Mouse (Mus musculus): ENCODE measurements at regions not wholly inside any gene's neighbourhood (a gene's known extent, or its start where the extent isn't known, plus 50 kb on each side); places are given as distances from the start of the nearest gene placed in this dataset.

- no peak for DNase-seq
Measured at GRCm38 (mm10) chr7:111420698-111421097, 337.9 kb upstream of the Eif4g2 start.

GRCm38 (mm10) chr7:111417735-111418134, 334.9 kb upstream of the Eif4g2 start:
- DNase-seq: no peak

- DNase-seq: no peak
Measured at GRCm38 (mm10) chr7:111416061-111416460, 333.2 kb upstream of the Eif4g2 start.

GRCm38 (mm10) chr7:111413745-111414144, 330.9 kb upstream of the Eif4g2 start:
- no peak for DNase-seq

- no peak for DNase-seq
Measured at GRCm38 (mm10) chr7:111412957-111413356, 330.1 kb upstream of the Eif4g2 start.

- DNase-seq: no peak
Measured at GRCm38 (mm10) chr7:111411386-111411960, 328.6 kb upstream of the Eif4g2 start.

GRCm38 (mm10) chr7:111395972-111396371, 313.1 kb upstream of the Eif4g2 start:
- no peak for DNase-seq

- no peak for DNase-seq
Measured at GRCm38 (mm10) chr7:111395111-111395510, 312.3 kb upstream of the Eif4g2 start.

- no peak for DNase-seq
Measured at GRCm38 (mm10) chr7:111393846-111394245, 311.0 kb upstream of the Eif4g2 start.

- no peak for DNase-seq
Measured at GRCm38 (mm10) chr7:111389690-111390089, 306.9 kb upstream of the Eif4g2 start.

- no peak for DNase-seq
Measured at GRCm38 (mm10) chr7:111374534-111374933, 291.7 kb upstream of the Eif4g2 start.

- DNase-seq: no peak
Measured at GRCm38 (mm10) chr7:111373380-111374173, 290.7 kb upstream of the Eif4g2 start.

GRCm38 (mm10) chr7:111370421-111370887, 287.6 kb upstream of the Eif4g2 start:
- peak; percentile 29 for DNase-seq

GRCm38 (mm10) chr7:111368296-111369004, 285.6 kb upstream of the Eif4g2 start:
- DNase-seq: no peak

GRCm38 (mm10) chr7:111366951-111367653, 284.3 kb upstream of the Eif4g2 start:
- DNase-seq: no peak

- no peak for DNase-seq
Measured at GRCm38 (mm10) chr7:111365384-111365783, 282.6 kb upstream of the Eif4g2 start.

GRCm38 (mm10) chr7:111363206-111363605, 280.4 kb upstream of the Eif4g2 start:
- no peak for DNase-seq

GRCm38 (mm10) chr7:111362646-111363045, 279.8 kb upstream of the Eif4g2 start:
- DNase-seq: no peak

GRCm38 (mm10) chr7:111355088-111355656, 272.3 kb upstream of the Eif4g2 start:
- no peak for DNase-seq

- no peak for DNase-seq
Measured at GRCm38 (mm10) chr7:111354066-111354465, 271.2 kb upstream of the Eif4g2 start.

GRCm38 (mm10) chr7:111352176-111352575, 269.3 kb upstream of the Eif4g2 start:
- no peak for DNase-seq

GRCm38 (mm10) chr7:111345117-111345516, 262.3 kb upstream of the Eif4g2 start:
- DNase-seq: no peak

GRCm38 (mm10) chr7:111337053-111337452, 254.2 kb upstream of the Eif4g2 start:
- DNase-seq: no peak
